Mouse (Mus musculus): ENCODE results near the gene Camk1g.

GRCm38 (mm10) chr1:193387241-193387640 lies 17.1 kb upstream of the Camk1g start:
- TF ChIP-seq CTCF (IDR thresholded peaks at IDR 0.05; ENCODE audit: control insufficient read depth, insufficient read depth, insufficient replicate concordance, low read depth, low read length): no peak
- no peak for TF ChIP-seq POLR2A (IDR thresholded peaks at IDR 0.05; ENCODE audit: control insufficient read depth, low read depth, low read length)
